Mouse (Mus musculus) liver, embryonic 13.5 days (tissue): ENCODE data around the gene Colq. TPM values are rescaled to one million over a fixed set of nuclear protein-coding genes. Genes with fewer than 3 reads are reported as not detected.

Source experiments
- ATAC-seq: fragments of 200-750 bp; cut with Nextera tagmentation; 2 replicates; pipeline ENCODE4 v1.8.0; 2017; ENCODE audit warnings: low read depth, mild to moderate bottlenecking, moderate number of reproducible peaks, moderate library complexity
- DNase-seq: peaks from one replicate; pipeline ENCODE4 v3.0.0; 2022
- H3K27ac ChIP-seq: fragments of 300-500 bp; sonication (generic); 2 replicates; pipeline ENCODE4 v1.5.1; 2015; ENCODE audit warnings: moderate library complexity, mild to moderate bottlenecking, inconsistent platforms
- H3K27me3 ChIP-seq: fragments of 300-500 bp; sonication (generic); 2 replicates; pipeline ENCODE4 v1.6.1; 2015; ENCODE audit warnings: mild to moderate bottlenecking, inconsistent platforms
- H3K36me3 ChIP-seq: fragments of 300-500 bp; sonication (generic); 2 replicates; pipeline ENCODE4 v1.6.1; 2015; ENCODE audit warnings: mild to moderate bottlenecking, inconsistent platforms
- H3K4me1 ChIP-seq: fragments of 300-500 bp; sonication (generic); replicated peaks from 2 replicates; pipeline ENCODE4 v1.6.1; 2015; ENCODE audit warnings: inconsistent platforms
- H3K4me2 ChIP-seq: fragments of 300-500 bp; sonication (generic); 2 replicates; pipeline ENCODE4 v1.6.1; 2015; ENCODE audit warnings: inconsistent platforms, mild to moderate bottlenecking, moderate library complexity
- H3K4me3 ChIP-seq: fragments of 300-500 bp; sonication (generic); replicated peaks from 2 replicates; pipeline ENCODE4 v1.5.1; 2015; ENCODE audit warnings: mild to moderate bottlenecking, inconsistent platforms
- H3K9ac ChIP-seq: fragments of 300-500 bp; sonication (generic); 2 replicates; pipeline ENCODE4 v1.6.1; 2015; ENCODE audit warnings: mild to moderate bottlenecking, inconsistent platforms
- H3K9me3 ChIP-seq: fragments of 300-500 bp; sonication (generic); replicated peaks from 2 replicates; pipeline ENCODE4 v1.6.1; 2016; ENCODE audit warnings: inconsistent platforms
- WGBS: fragments of 180-500 bp; shearing (Covaris S2); methylation state at CpG from one replicate; pipeline ENCODE4 v1.1.7; 2015; ENCODE audit not compliant: insufficient replicate concordance; 5-methylcytosine and 5-hydroxymethylcytosine counted together
- polyA plus RNA-seq: library from polyadenylated mRNA; unstranded; fragments of >200 nt; fragmentation: Nextera tagmentation; extraction: Ambion mirVana; gene quantifications from 2 replicates; pipeline ENCODE4 v1.2.1, GENCODE M21; 2015

The Colq gene
- polyA plus RNA-seq, 1 experiment from 2014 or later: 0.10 TPM

GRCm38 (mm10) chr14:31574903-31575665 is 16.1 kb downstream of the Colq start:
- no peaks in the 10 kb centered on the region for H3K36me3 ChIP-seq
- WGBS: 73% methylated on average over 18 of the region's 18 CpGs
- DNase-seq: no peak
- peaks cover 18% of the 10 kb centered on the region for H3K4me1 ChIP-seq
- no peak overlapping the region for H3K4me3 ChIP-seq
- peaks cover 5% of the 10 kb centered on the region for H3K27me3 ChIP-seq
- H3K4me2 ChIP-seq: no peak overlapping the region
- no peaks in the 10 kb centered on the region for H3K9me3 ChIP-seq
- no peak for ATAC-seq
- H3K9ac ChIP-seq: no peak overlapping the region
- no peak overlapping the region for H3K27ac ChIP-seq

GRCm38 (mm10) chr14:31572561-31573175 is 18.5 kb downstream of the Colq start:
- H3K27me3 ChIP-seq: peaks cover 5% of the 10 kb centered on the region
- H3K4me3 ChIP-seq: no peak overlapping the region
- H3K9ac ChIP-seq: no peak overlapping the region
- 58% methylated on average over 9 of the region's 9 CpGs for WGBS
- no peaks in the 10 kb centered on the region for H3K36me3 ChIP-seq
- ATAC-seq (no peak), DNase-seq (no peak)
- H3K27ac ChIP-seq: no peak overlapping the region
- H3K9me3 ChIP-seq: no peaks in the 10 kb centered on the region
- no peak overlapping the region for H3K4me2 ChIP-seq
- peaks cover 34% of the 10 kb centered on the region for H3K4me1 ChIP-seq

GRCm38 (mm10) chr14:31571419-31571818 is 19.7 kb downstream of the Colq start:
- DNase-seq: no peak
- no peak overlapping the region for H3K4me2 ChIP-seq
- H3K9ac ChIP-seq: no peak overlapping the region
- no peaks in the 10 kb centered on the region for H3K36me3 ChIP-seq
- ATAC-seq: no peak
- H3K27me3 ChIP-seq: no peaks in the 10 kb centered on the region
- 79% methylated on average over 5 of the region's 5 CpGs for WGBS
- no peak overlapping the region for H3K27ac ChIP-seq
- H3K4me3 ChIP-seq: no peak overlapping the region
- H3K4me1 ChIP-seq: peaks cover 34% of the 10 kb centered on the region
- H3K9me3 ChIP-seq: no peaks in the 10 kb centered on the region

- H3K27me3 ChIP-seq: no peaks in the 10 kb centered on the region
- H3K36me3 ChIP-seq: no peaks in the 10 kb centered on the region
- ATAC-seq (peak; percentile 75), DNase-seq (peak; percentile 53)
- H3K4me1 ChIP-seq: peaks cover 36% of the 10 kb centered on the region
- peak overlapping the region; percentile 66; the same call in 1 of the 2 replicates for H3K27ac ChIP-seq
- H3K4me3 ChIP-seq: no peak overlapping the region
- H3K4me2 ChIP-seq: no peak overlapping the region; the same call in 1 of the 2 replicates
- H3K9ac ChIP-seq: no peak overlapping the region
- WGBS: 11% methylated on average over 6 of the region's 6 CpGs
- no peaks in the 10 kb centered on the region for H3K9me3 ChIP-seq
Observed at GRCm38 (mm10) chr14:31570131-31570951, 20.8 kb downstream of the Colq start.

GRCm38 (mm10) chr14:31569151-31569631 is 22.0 kb downstream of the Colq start:
- no peak overlapping the region for H3K4me3 ChIP-seq
- H3K27me3 ChIP-seq: no peaks in the 10 kb centered on the region
- no peak for ATAC-seq
- peak overlapping the region; percentile 33; the same call in 1 of the 2 replicates for H3K4me2 ChIP-seq
- H3K9ac ChIP-seq: no peak overlapping the region
- peaks cover 44% of the 10 kb centered on the region for H3K4me1 ChIP-seq
- 22% methylated on average over 7 of the region's 7 CpGs for WGBS
- H3K9me3 ChIP-seq: no peaks in the 10 kb centered on the region
- H3K27ac ChIP-seq: peak overlapping the region; percentile 66; the same call in 1 of the 2 replicates
- DNase-seq: no peak
- no peaks in the 10 kb centered on the region for H3K36me3 ChIP-seq

GRCm38 (mm10) chr14:31565478-31566212 is 25.5 kb downstream of the Colq start:
- Histone ChIP-seq H3K27ac (no peak overlapping the region; the same call in 1 of the 2 replicates), H3K9me3 (no peaks in the 10 kb centered on the region), H3K36me3 (no peaks in the 10 kb centered on the region), H3K4me2 (no peak overlapping the region), H3K4me1 (peaks cover 32% of the 10 kb centered on the region), H3K27me3 (no peaks in the 10 kb centered on the region), H3K9ac (no peak overlapping the region), H3K4me3 (no peak overlapping the region)
- ATAC-seq (no peak), DNase-seq (no peak)
- WGBS: 58% methylated on average over 9 of the region's 9 CpGs

- Histone ChIP-seq H3K4me3 (no peak overlapping the region), H3K9me3 (no peaks in the 10 kb centered on the region), H3K9ac (no peak overlapping the region), H3K4me1 (peaks cover 22% of the 10 kb centered on the region), H3K36me3 (no peaks in the 10 kb centered on the region), H3K27me3 (0 out of 2 replicates have a peak, but pooled peaks cover 2% of the 10 kb centered on the region), H3K4me2 (no peak overlapping the region), H3K27ac (no peak overlapping the region)
- DNase-seq (no peak), ATAC-seq (no peak)
- WGBS: 54% methylated on average over 6 of the region's 6 CpGs
Observed at GRCm38 (mm10) chr14:31564452-31565179, 26.5 kb downstream of the Colq start.

- ATAC-seq: no peak
- no peaks in the 10 kb centered on the region for H3K36me3 ChIP-seq
- H3K4me2 ChIP-seq: no peak overlapping the region
- H3K27ac ChIP-seq: no peak overlapping the region
- 0 out of 2 replicates have a peak, but pooled peaks cover 11% of the 10 kb centered on the region for H3K27me3 ChIP-seq
- no peak overlapping the region for H3K9ac ChIP-seq
- H3K4me3 ChIP-seq: no peak overlapping the region
- H3K9me3 ChIP-seq: no peaks in the 10 kb centered on the region
- peaks cover 10% of the 10 kb centered on the region for H3K4me1 ChIP-seq
- no peak for DNase-seq
- WGBS: 29% methylated on average over 5 of the region's 5 CpGs
Observed at GRCm38 (mm10) chr14:31560886-31561285, 30.3 kb downstream of the Colq start.

GRCm38 (mm10) chr14:31559216-31559615 is 31.9 kb downstream of the Colq start:
- ATAC-seq: no peak
- Histone ChIP-seq H3K27me3 (0 out of 2 replicates have a peak, but pooled peaks cover 11% of the 10 kb centered on the region), H3K9me3 (no peaks in the 10 kb centered on the region), H3K27ac (no peak overlapping the region), H3K4me2 (no peak overlapping the region), H3K9ac (no peak overlapping the region), H3K4me1 (no peaks in the 10 kb centered on the region), H3K4me3 (no peak overlapping the region), H3K36me3 (no peaks in the 10 kb centered on the region)
- no peak for DNase-seq
- 15% methylated on average over 5 of the region's 5 CpGs for WGBS

GRCm38 (mm10) chr14:31557784-31558183 is 33.4 kb downstream of the Colq start:
- no peaks in the 10 kb centered on the region for H3K9me3 ChIP-seq
- H3K4me3 ChIP-seq: no peak overlapping the region
- no peak overlapping the region for H3K9ac ChIP-seq
- 0 out of 2 replicates have a peak, but pooled peaks cover 11% of the 10 kb centered on the region for H3K27me3 ChIP-seq
- WGBS: 62% methylated on average over 9 of the region's 9 CpGs
- H3K36me3 ChIP-seq: no peaks in the 10 kb centered on the region
- ATAC-seq: no peak
- H3K27ac ChIP-seq: no peak overlapping the region
- no peak overlapping the region for H3K4me2 ChIP-seq
- H3K4me1 ChIP-seq: no peaks in the 10 kb centered on the region
- no peak for DNase-seq
